Mouse (Mus musculus): Measurements from ENCODE around the gene Zbtb14.

DNA sequence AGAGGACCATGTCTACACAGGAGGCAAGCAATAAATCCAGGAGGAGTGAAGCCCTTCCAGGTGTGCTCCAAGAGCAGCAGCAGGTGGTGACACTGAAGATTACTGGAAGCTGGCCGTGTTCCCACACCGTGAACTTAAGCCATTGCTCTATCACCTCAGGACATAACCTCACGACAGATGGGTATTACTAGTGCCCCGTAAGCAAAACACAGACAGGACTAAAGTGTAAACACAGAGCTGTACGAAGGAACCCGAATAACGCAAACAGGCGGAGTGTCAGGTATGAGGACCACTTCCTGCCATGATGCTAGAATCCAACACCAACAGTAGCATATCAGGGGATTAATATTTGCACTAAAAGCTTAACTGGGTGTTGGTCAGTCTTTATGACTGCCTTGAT is 2.0 kb upstream of the Zbtb14 start:
- TF ChIP-seq EP300 (IDR thresholded peaks at IDR 0.05; ENCODE audit: low read depth) (no peak), CTCF (IDR thresholded peaks at IDR 0.05; ENCODE audit: low read depth) (no peak)

All from liver, embryonic 14.5 days (tissue).